Mouse (Mus musculus): Measurements from ENCODE around the gene Hilpda.

GRCm38 (mm10) chr6:29232321-29232720 lies 40.0 kb upstream of the Hilpda start:
- no peak for TF ChIP-seq CEBPB (IDR thresholded peaks at IDR 0.05; ENCODE audit: low read depth)
- TF ChIP-seq MAX (IDR thresholded peaks at IDR 0.05), result no peak
- no peak for TF ChIP-seq CTCF (IDR thresholded peaks at IDR 0.05; ENCODE audit: control insufficient read depth, insufficient read depth, insufficient read length)
- no peak for TF ChIP-seq FOSL1 (IDR thresholded peaks at IDR 0.05; ENCODE audit: insufficient read depth, low read length, poor library complexity, severe bottlenecking)
- TF ChIP-seq MYOG (IDR thresholded peaks at IDR 0.05; ENCODE audit: control insufficient read depth, extremely low read depth, insufficient read length), result no peak
- TF ChIP-seq MYOD1 (IDR thresholded peaks at IDR 0.05; ENCODE audit: control insufficient read depth, insufficient read length, low read depth), result no peak

Measured in C2C12 (cell line).